Mouse (Mus musculus): Measurements from ENCODE around the gene Zkscan4.
"Not testable (repeated sequence)": the region's sequence is repeated elsewhere in the genome, so short reads cannot be mapped to it uniquely, and the experiment has no call there.

The Zkscan4 gene

DNA sequence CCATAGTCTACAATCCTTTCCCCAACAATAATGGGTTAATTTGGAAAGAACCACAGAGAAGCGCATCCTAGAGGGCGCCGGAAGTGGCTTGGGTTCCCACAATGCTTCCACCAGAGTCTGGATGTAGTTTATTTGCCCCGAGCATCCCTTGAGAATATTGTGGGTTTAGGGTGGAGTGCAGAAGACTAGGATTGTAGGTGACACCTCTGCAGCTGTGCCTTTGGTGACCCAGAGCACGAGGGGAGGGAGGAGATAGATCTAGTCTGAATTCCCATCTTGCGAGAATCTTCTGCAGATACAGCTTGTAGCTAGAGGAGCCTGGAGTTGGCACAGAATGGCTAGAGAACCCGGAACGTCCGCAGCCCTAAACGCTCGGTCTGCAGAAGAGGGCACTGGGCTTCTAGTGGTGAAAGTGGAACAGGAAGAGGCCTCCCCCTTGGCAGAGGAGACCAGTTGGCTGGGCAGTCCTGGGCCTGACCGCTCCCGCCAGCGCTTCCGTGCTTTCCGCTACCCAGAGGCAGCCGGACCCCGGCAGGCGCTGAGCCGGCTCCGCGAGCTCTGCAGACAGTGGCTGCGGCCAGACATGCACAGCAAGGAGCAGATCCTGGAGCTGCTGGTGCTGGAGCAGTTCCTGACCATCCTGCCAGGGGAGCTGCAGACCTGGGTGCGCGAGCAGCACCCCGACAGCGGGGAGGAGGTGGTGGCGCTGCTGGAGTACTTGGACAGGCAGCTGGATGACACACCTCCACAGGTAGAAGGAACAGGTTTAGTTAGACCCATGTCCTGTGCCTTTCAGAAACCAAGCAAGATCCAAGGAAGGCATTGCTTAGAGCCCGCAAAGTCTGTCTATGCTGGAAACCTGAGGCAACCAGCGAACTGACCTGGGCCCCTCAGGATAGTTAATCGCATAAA is at the start of gene Zkscan4, which contains the start of gene Gm10065:
TSS of gene Zkscan4 (plus strand) at position 149 of the 912 bp plus-strand sequence.
TSS of gene Gm10065 (minus strand) at position 683 of the 912 bp plus-strand sequence.
- peak; percentile 5 to 18 for DNase-seq (ENCODE audit: low spot score in 2 of 2)

DNA sequence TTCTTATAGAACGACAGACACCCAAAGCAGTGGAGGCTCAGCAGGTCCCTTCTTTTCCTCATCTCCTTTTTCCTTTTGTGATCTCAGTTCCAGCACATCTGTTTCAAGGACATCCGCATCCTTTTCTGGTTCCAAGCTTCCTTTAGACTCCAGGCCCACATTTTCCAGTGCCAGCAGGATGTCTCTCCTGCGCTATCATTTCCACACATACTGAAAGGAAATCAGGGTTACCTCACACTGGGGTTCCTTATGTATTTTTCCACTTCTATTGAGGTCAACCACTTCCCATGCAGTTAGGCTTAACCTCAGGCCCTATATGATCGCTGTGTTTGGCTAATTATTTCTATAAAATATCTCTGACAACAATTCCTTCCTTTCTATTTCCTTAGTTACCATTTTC is 43.2 kb upstream of the Zkscan4 start:
- DNase-seq (ENCODE audit: low spot score in 2 of 2), result no peak

DNA sequence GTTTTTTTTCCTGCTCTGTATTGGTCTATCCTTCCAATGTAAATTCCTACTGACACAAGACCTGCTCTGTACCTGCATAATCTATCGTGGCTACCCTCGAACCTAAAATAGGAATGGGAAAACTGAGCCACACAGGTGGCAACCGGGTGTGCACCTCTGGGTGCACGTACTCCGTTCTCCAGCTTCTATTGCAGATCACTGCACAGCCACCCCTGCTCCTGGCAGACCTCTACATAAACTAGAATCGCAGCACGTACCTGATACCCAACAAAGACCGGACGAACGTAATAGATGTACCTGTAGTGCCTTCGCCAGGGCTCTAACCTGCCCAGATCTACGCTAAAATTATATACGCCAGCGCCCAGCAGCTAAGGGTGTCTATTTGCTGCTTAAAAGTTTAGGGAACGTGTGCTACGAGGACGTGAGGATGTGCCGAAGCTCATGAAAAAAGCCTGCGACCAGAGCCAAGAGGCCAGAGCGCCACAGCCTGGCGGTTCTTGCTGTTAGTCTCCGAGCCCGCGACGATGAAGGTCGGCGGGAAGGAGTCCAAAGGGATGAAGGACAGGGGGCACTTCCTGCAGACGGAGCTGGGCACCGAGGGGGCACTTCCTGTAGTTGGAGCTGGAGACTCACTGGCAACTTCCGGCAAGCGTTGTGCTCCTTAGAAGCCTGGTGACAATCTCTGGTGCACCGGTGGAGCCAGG is 38.1 kb upstream of the Zkscan4 start, which contains the start of gene Pgbd1:
TSS of gene Pgbd1 (minus strand) at position 556 of the 704 bp plus-strand sequence.
- peak; percentile 35 to 61 for DNase-seq (ENCODE audit: low spot score in 2 of 2)

DNA sequence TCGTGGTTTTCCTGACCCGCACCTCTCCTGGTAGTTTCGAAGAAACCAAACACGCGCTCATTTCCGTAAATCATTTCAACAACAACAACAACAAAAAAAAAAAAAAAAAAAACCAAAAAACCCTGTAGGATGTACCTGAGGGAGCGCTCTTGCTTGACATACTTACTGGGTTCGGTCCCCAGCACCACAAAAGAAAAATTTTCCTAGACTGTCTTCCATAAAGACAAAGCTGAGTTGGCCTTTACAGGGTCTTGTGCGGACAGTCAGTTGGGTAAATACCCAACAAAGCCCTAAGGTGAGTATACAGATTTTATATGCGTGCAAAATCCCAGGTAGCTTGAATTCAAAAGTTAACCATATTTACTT is 37.5 kb upstream of the Zkscan4 start:
- no peak for DNase-seq (ENCODE audit: low spot score in 2 of 2)

DNA sequence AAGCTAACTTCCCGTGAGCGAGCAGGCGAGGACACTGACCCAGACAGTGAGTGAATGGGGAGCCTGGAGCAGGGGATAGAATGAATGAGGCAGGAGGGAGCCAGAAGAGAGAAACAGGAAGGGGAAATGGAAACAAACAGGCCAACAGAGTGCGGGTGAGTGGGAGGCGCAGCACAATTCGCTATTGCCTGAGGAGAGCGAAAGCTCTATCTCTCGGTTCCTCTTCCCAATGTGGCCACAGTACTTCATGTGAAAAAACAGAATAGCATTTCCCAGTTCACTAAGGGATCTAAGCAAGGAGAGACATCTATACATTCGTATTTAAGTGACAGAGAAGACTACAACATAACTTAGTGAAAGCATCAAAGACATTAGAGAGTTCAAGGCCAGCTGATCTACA is 31.9 kb upstream of the Zkscan4 start:
- no peak for DNase-seq (ENCODE audit: low spot score in 2 of 2)

DNA sequence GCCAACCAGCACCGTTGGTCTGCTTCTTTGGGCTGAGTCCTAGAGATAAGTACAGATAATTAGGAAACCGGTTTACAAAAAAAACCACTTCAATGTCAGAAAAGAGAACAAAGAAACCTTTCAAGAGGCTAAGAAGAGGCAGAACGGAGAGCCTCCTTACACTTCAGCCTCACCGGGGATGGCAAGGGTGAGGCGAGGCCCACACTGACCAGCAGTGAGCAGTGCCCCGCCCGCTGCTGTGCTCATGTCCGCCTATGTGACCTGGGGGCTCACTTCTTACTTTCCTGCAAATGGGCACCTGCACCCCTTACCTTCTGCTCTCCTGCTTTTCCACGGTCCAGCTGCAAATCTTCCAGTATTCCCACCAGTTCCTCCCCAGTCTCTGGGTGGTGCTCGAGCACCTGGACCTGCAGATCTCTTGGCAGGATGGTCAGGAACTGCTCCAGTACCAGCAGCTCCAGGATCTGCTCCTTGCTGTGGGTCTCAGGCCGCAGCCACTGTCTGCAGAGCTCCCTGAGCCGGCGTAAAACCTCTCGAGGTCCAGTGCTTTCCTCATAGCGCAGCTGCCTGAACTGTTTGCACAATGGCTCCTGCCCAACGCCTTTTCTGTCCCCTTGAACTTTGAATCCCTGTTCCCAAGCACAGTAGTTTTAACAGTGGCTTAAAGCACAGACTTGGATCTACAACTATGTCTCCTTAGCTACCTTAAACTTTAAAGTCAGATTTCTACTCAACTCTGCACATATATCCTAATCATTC is 30.7 kb upstream of the Zkscan4 start:
- no peak for DNase-seq (ENCODE audit: low spot score in 2 of 2)

DNA sequence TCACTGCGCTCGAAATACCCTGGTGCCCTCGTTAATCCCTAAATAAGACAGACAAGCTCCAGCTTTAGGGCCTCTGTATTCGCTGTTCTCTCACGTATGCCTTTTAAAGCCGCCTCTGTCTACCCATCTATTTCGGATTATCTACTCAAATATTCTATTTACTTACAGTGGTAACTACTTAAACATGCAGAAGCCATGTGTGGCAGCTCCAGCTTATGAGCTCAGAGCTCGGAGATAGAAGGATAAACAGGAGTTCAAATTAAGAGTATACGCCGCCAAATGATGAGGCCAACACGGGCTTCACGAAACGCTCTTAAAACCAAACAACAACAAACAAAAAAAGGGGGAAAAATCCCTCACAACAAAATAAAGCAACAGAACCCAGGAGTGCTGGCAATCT is 25.7 kb upstream of the Zkscan4 start:
- no peak for DNase-seq (ENCODE audit: low spot score in 2 of 2)

DNA sequence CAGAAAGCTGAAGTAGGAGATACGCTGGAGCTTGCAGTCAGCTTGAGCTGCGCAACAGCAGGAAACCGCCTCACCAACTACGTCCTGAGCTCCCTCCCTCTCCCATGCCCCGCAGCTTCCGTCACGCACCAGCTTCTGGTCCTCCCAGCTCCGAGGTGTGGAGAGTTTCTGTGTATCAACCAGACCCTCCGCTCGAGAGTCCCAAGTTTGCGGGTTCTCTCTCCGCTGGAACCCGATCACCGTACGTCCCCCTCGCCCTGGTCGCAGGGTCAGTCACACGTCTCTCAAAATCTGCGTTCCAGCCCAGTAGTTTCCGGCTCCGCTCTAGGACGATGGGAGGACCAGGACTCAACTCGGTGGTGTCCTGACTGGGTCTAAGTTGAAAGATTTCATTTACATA is 25.3 kb upstream of the Zkscan4 start, which contains the start of gene Zscan26:
TSS of gene Zscan26 (minus strand) at position 282 of the 400 bp plus-strand sequence.
- DNase-seq (ENCODE audit: low spot score in 2 of 2), result peak; percentile 55 to 72

DNA sequence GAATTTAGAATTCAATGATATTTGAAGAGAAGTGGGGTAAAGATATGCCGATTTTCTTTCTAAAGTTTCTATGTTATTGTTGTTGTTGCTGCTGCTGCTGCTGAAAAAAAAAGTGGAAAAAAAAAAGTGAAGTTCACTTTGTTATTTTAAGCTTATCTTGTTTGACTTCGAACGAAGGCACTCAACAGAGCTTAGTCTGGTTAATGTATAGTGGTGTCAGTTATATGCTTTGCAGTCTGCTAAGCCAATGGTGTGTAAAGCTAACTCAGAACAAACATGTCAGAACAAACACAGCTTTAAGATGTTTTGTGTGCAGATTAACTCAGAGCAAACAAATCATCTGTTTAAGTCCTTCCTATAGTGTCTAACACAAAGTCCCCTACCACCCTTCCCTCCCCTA is 24.6 kb upstream of the Zkscan4 start:
- DNase-seq (ENCODE audit: low spot score in 2 of 2), result no peak

DNA sequence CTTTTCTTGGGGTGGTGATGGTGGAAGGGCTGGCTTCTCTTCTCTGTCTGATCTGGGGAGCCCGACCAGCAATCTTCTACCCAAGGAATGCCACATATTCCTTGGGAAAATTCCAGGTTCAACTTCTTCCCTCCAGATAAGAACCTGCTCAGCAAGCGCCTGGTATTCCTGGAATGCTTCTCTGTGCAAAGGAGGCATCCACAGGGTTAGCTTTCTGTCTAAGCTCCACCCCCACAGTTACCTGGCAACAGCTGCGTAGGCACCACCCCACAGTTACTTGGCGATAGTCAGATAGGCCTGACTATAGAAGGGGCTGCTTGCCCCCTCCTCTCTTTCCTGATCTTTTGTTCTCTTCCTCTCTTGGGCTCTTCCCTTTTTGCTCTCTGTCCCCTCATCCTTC is 22.4 kb upstream of the Zkscan4 start:
- DNase-seq (ENCODE audit: low spot score in 2 of 2), result no peak

DNA sequence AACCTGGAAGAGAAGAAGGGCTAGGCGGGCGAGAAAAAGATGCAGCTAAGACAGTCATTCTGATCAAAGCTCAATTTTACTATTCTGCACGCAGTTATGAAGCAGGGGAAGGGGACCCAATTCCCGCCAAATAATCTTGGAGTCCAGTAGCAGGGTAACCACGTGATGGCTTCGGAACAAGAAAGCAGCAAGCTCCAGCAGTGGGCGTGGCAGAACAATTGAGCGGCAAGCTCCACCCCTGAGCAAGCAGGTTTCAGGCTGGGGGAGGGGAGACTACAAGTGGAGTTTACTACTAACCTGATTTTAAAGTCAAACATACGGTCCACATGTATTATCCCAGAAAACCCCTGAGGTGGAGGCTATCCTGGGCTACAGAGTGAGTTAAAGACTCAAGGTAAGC is 16.2 kb upstream of the Zkscan4 start:
- not testable (repeated sequence) for DNase-seq (ENCODE audit: low spot score in 2 of 2)

DNA sequence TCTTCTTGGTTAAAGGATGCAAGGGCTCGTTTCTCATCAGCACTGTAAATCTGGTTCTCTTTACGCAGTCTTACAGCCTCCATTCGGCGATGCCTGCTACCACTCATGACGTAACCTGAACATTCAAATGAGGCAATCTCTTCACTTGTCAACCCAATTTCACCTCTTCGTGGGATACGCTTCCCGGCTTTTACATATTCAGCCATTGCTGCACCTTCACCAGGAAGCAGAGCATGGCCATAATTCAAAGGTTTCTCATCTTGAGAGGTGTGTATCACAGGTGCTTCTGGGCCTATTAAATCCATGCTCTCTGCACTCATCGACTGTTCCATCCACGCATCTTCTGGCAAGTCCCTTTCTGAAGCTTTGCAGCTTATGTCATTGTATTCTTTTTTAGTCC is 11.4 kb upstream of the Zkscan4 start:
- DNase-seq (ENCODE audit: low spot score in 2 of 2), result no peak

DNA sequence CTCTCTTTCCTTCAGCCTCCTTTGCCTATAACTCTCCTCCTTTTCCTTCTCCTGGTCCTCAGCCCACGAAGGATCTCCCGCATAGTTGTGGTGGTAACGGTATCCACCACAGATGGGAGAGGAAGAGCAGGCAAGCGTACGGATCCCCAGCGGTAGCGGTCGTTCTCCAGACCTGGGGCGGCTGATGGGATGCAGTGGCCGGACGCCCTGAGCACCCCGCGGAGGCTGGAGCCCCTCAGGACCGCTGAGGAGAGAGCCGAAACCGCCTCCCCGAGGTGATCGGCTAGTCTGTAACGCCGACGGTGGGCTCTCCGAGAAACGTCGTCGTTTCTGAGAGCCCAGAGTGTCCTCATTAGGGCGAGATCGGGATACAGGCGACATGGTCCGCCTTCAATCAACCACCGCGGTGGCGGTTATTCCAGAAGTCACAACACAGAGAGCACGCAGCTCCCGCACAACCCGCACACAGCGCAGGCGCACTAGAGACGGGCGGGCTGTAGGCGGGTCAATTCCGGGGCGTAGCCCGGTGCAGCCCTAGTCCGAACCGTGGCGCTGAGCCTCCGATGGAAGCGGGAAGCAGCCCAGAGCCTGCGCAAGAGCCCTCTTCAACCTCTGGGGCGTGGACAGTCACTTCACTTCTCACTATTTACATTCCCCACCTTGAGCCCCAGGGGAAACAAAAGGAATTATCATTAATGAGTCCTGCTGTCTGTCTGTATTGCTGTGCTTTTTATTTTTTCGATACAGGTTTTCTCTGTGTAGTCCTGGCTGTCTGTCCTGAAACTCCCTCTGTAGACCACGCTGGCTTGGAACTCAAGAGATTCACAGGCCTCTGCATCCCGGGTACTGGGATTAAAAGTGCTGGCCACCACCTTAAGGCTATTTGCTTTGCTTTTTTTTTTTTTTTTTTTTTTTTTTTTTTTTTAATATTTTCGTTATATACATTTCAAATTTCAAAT is 10.4 kb upstream of the Zkscan4 start, which contains the start of gene Nkapl:
TSS of gene Nkapl (minus strand) at position 449 of the 959 bp plus-strand sequence.
- DNase-seq (ENCODE audit: low spot score in 2 of 2), result peak; percentile 53 to 79

DNA sequence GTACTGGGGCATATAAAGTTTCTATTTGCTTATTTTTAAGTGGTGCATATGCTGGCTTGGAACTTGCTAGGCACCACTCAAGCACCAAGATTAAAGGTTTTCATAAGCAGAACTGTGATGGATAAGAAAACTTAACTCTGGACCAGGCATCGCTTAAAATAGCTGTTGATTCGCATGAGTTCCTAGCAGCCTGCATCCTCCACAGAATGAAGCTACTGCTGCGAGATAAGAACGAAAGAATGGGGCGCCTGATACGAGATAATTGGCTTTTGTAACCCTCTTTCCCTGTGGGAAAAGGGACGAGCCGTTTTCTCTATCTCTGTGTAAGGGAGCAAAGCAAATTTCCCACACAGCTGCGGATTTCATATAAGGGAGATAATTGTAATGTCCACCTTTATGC is 9.6 kb upstream of the Zkscan4 start:
- no peak for DNase-seq (ENCODE audit: low spot score in 2 of 2)

DNA sequence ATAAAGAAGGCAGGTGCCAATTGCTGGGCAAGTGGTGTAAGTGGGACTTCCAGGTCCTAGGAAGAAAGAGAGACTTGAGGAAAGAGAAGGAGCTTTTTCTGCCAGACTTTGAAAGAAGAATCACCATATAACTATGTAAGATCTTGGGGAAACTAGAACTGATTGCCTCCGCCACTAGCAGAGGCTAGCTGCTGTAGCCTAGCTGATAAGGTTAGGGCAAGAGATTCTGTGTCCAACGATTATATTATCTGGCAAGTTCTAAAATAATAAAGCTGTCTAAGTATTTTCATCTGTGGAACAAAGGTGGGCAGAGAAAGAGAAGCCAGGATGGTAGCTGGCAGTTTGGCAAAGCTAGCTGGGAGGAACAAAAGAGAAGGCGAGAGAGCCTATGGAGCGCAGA is 6.3 kb upstream of the Zkscan4 start:
- DNase-seq (ENCODE audit: low spot score in 2 of 2), result no peak

DNA sequence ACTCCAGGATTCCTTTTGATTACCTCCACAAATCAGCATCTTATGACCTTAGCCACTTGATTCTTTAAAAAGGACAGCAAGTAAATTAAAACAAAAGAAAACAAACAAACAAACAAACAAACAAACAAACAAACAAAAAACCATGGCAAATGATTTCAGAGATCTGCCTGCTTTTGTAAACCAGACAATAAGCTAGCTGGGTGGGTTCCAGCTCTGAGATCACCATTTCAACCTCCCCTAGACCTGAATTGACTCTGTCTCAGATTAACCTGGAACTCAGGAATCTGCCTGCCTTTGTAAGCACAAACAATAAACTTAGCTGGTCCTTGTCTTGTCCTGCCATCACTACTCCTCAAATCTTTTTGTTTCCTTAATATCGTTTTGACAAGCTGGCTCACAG is 8.2 kb downstream of the Zkscan4 start:
- no peak for DNase-seq (ENCODE audit: low spot score in 2 of 2)

DNA sequence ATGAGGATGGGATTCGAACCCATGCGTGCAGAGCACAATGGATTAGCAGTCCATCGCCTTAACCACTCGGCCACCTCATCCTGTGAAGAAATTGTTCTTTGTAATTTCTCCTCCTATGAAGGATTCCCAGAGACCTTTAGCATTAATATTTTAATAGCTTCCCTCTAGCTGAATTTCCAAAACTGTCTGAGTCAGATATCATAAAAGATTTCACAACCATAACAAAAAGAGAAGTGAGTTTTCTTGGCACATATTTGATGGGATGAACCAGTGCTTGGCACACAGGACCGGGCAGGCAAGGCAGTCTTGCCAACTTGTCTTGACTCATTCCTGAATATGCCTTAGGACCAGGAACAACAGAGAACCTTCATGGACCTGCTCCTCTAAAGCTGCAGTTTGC is 14.1 kb downstream of the Zkscan4 start:
- DNase-seq (ENCODE audit: low spot score in 2 of 2), result no peak

DNA sequence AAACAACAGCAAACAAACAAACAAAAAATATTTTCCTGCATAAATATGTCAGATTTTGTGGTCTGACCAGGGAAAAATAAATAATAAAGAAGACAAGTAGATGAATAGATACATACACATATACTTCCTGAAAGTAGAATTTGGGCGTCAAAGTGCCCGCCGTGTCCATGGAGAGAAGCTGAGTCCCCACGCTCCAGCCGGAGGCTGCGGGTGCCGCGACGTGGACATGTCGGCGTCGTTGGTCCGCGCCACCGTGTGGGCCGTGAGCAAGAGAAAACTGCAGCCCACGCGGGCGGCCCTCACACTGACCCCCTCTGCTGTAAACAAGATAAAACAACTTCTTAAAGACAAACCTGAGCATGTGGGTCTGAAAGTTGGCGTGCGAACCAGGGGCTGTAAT is 16.4 kb downstream of the Zkscan4 start, which contains the start of gene AK157302:
TSS of gene AK157302 (plus strand) at position 144 of the 400 bp plus-strand sequence.
- peak in 1 of 2 experiments; percentile 36 for DNase-seq (ENCODE audit: low spot score in 2 of 2)

DNA sequence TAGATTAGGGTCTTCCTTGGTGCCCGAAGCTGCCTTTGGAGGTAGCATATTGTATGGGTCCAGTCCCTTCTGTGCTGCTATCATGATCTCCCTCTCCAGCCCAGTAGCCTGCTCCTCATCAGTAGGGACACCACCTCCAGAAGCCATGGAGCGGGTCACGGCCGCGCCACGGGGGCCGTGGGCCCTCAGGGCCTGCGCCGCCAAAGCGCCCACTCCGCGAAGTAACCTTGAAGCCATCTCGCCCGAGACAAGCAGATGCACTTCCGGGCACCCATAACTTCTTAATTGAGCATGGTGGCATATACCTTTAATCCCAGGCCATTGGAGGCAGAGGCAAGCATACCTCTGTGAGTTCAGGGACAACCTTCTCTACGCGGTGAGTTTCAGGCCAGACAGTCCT is 22.5 kb downstream of the Zkscan4 start, which contains the start of gene Gm11273:
TSS of gene Gm11273 (minus strand) at position 237 of the 400 bp plus-strand sequence.
- not testable (repeated sequence) for DNase-seq (ENCODE audit: low spot score in 2 of 2)

DNA sequence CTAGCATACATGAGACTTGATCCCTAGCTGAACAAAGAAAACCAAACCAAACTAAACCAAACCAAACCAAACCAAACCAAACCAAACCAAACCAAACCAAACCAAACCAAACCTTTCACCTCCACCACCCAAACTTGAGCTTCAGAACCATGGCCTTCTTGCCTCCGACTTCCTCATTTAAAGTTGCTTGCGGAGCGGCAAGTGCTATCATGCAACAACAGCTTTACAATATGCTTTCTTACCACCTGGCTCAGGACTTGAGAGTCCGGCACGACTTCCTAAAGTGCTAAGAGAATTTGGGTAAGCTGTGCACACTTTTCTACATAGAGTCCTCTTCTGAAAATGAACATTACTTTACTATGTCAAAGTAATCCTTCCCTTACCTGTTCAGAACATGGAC is 23.6 kb downstream of the Zkscan4 start:
- no peak for DNase-seq (ENCODE audit: low spot score in 2 of 2)

Measured in spleen, postnatal 10 days (tissue).